Mouse (Mus musculus) embryonic facial prominence, embryonic 11.5 days (tissue): Measurements from ENCODE around the gene Adnp. TPM values are rescaled to one million over a fixed set of nuclear protein-coding genes. Genes with fewer than 3 reads are reported as not detected.
A peak's percentile ranks its signal among the peaks of the same experiment; 100 is the strongest.
"Not testable (repeated sequence)": the region's sequence is repeated elsewhere in the genome, so short reads cannot be mapped to it uniquely, and the experiment has no call there.

ENCODE experiments used
- ATAC-seq: fragments of 200-750 bp; cut with Nextera tagmentation; replicated peaks from 2 replicates; pipeline ENCODE4 v1.8.0; 2017; ENCODE audit warnings: low read depth; ENCODE audit not compliant: insufficient number of reproducible peaks, low FRiP score, low TSS enrichment
- DNase-seq: peaks from one replicate; pipeline ENCODE4 v3.0.0-alpha.2; 2015; ENCODE audit warnings: low spot score
- H3K27ac ChIP-seq: fragments of 300-500 bp; sonication (generic); replicated peaks from 2 replicates; pipeline ENCODE4 v1.5.1; 2014; ENCODE audit warnings: mild to moderate bottlenecking, low read depth, low read length, control low read depth
- H3K27me3 ChIP-seq: fragments of 300-500 bp; sonication (generic); 2 replicates; pipeline ENCODE4 v1.6.1; 2014; ENCODE audit warnings: mild to moderate bottlenecking, low read length, moderate library complexity, mixed read lengths; ENCODE audit not compliant: control insufficient read depth, insufficient read depth
- H3K36me3 ChIP-seq: fragments of 300-500 bp; sonication (generic); replicated peaks from 2 replicates; pipeline ENCODE4 v1.6.1; 2014; ENCODE audit warnings: low read depth, mild to moderate bottlenecking, low read length, moderate library complexity, mixed read lengths; ENCODE audit not compliant: control insufficient read depth, insufficient read depth
- H3K4me1 ChIP-seq: fragments of 300-500 bp; sonication (generic); 2 replicates; pipeline ENCODE4 v1.6.1; 2014; ENCODE audit warnings: low read length, mixed read lengths; ENCODE audit not compliant: control insufficient read depth, insufficient read depth
- H3K4me2 ChIP-seq: fragments of 300-500 bp; sonication (generic); 2 replicates; pipeline ENCODE4 v1.6.1; 2014; ENCODE audit warnings: low read depth, mild to moderate bottlenecking, control low read depth, low read length, moderate library complexity
- H3K4me3 ChIP-seq: fragments of 300-500 bp; sonication (generic); 2 replicates; pipeline ENCODE4 v1.5.1; 2014; ENCODE audit warnings: low read depth, low read length, control low read depth
- H3K9ac ChIP-seq: fragments of 300-500 bp; sonication (generic); replicated peaks from 2 replicates; pipeline ENCODE4 v1.6.1; 2014; ENCODE audit warnings: mild to moderate bottlenecking, control low read depth, low read length
- H3K9me3 ChIP-seq: fragments of 300-500 bp; sonication (generic); replicated peaks from 2 replicates; pipeline ENCODE4 v1.6.1; 2016; ENCODE audit warnings: mild to moderate bottlenecking, low read length, inconsistent platforms, mixed read lengths; ENCODE audit not compliant: control insufficient read depth
- WGBS: fragments of 180-500 bp; shearing (Covaris S2); extraction: QIAGEN DNeasy Blood & Tissue Kit; methylation state at CpG from one replicate; pipeline ENCODE4 v1.1.7; 2014; 5-methylcytosine and 5-hydroxymethylcytosine counted together
- polyA plus RNA-seq: library from polyadenylated mRNA; unstranded; fragments of >200 nt; fragmentation: Nextera tagmentation; extraction: Ambion mirVana; gene quantifications from 2 replicates; pipeline ENCODE4 v1.2.1, GENCODE M21; 2014

Gene Adnp
- polyA plus RNA-seq, 1 experiment from 2014 or later: 10.1 TPM

GRCm38 (mm10) chr2:168158911-168159711, 47.8 kb downstream of the Adnp start:
- ATAC-seq (0 out of 2 replicates have a peak, but pooled peaks have one; percentile 10), DNase-seq (peak; percentile 82)
- H3K4me3 ChIP-seq: peak overlapping the region; percentile 1; the same call in 1 of the 2 replicates
- peak overlapping the region; percentile 45 for H3K9ac ChIP-seq
- WGBS: 3% methylated on average over 21 of the region's 25 CpGs
- no peaks in the 10 kb centered on the region for H3K36me3 ChIP-seq
- no peaks in the 10 kb centered on the region; the same call in 1 of the 2 replicates for H3K4me1 ChIP-seq
- no peaks in the 10 kb centered on the region for H3K27me3 ChIP-seq
- peak overlapping the region; percentile 48 for H3K4me2 ChIP-seq
- no peaks in the 10 kb centered on the region for H3K9me3 ChIP-seq
- no peak overlapping the region; the same call in 1 of the 2 replicates for H3K27ac ChIP-seq

DNA sequence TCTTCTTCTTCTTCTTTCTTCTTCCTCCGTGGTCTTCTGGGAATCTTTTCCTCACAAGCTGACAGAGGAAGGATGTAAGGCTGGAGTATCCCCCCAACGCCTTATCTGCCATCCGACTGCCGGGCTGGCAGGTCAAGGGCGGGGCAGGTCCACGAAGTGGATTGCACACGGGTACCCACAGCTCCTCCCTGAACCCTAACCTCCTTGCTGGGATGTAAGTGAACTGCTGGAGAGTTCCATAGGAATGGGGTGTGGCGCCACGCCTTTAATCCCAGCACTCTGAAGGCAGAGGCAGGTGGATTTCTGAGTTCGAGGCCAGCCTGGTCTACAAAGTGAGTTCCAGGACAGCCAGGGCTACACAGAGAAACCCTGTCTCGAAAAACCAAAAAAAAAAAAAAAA, 48.9 kb downstream of the Adnp start:
- not testable (repeated sequence) for H3K9me3 ChIP-seq, H3K4me2 ChIP-seq, DNase-seq, H3K4me3 ChIP-seq, ATAC-seq, H3K9ac ChIP-seq, H3K27ac ChIP-seq, H3K36me3 ChIP-seq, H3K4me1 ChIP-seq, H3K27me3 ChIP-seq
- 57% methylated on average over 9 of the region's 11 CpGs for WGBS

GRCm38 (mm10) chr2:168156361-168156760, 50.6 kb downstream of the Adnp start:
- no peaks in the 10 kb centered on the region for H3K27me3 ChIP-seq
- no peak overlapping the region for H3K27ac ChIP-seq
- no peak overlapping the region for H3K9ac ChIP-seq
- DNase-seq: no peak
- no peak for ATAC-seq
- H3K4me3 ChIP-seq: no peak overlapping the region
- no peak overlapping the region for H3K4me2 ChIP-seq
- H3K36me3 ChIP-seq: no peaks in the 10 kb centered on the region
- H3K4me1 ChIP-seq: no peaks in the 10 kb centered on the region; the same call in 1 of the 2 replicates
- no peaks in the 10 kb centered on the region for H3K9me3 ChIP-seq
- 39% methylated on average over 14 of the region's 14 CpGs for WGBS

DNA sequence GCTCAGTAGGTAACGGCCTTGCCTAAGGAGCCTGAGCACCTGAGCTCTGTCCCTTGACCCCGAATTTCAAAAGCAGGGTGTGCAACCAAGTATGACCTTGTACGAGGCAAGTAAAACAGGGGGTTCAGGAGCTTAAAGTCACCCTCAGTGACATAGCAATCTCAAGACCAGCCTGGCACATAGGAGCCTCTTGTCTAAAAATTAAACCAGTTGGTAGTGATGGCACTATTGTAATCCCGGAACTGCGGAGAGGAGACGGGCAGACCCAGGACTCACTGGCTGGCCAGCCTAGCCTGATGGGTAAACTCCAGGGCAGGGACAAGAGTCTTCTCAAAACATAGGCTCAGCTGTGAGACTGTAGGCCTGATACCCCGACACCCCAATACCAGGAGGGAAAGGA, 51.2 kb downstream of the Adnp start:
- ATAC-seq (no peak), DNase-seq (no peak)
- no peak overlapping the region for H3K27ac ChIP-seq
- no peaks in the 10 kb centered on the region for H3K9me3 ChIP-seq
- H3K27me3 ChIP-seq: no peaks in the 10 kb centered on the region
- WGBS: 92% methylated on average over 7 of the region's 7 CpGs
- H3K36me3 ChIP-seq: no peaks in the 10 kb centered on the region
- no peaks in the 10 kb centered on the region; the same call in 1 of the 2 replicates for H3K4me1 ChIP-seq
- H3K9ac ChIP-seq: no peak overlapping the region
- H3K4me3 ChIP-seq: no peak overlapping the region
- H3K4me2 ChIP-seq: no peak overlapping the region

GRCm38 (mm10) chr2:168154090-168154881, 52.6 kb downstream of the Adnp start:
- H3K36me3 ChIP-seq: no peaks in the 10 kb centered on the region
- H3K4me3 ChIP-seq: no peak overlapping the region
- DNase-seq (peak; percentile 98), ATAC-seq (peak; percentile 83)
- H3K27me3 ChIP-seq: no peaks in the 10 kb centered on the region
- H3K4me1 ChIP-seq: no peaks in the 10 kb centered on the region
- H3K27ac ChIP-seq: peak overlapping the region; percentile 62; the same call in 1 of the 2 replicates
- peak overlapping the region; percentile 56 for H3K9ac ChIP-seq
- no peaks in the 10 kb centered on the region for H3K9me3 ChIP-seq
- WGBS: 19% methylated on average over 14 of the region's 14 CpGs
- H3K4me2 ChIP-seq: peak overlapping the region; percentile 34; the same call in 1 of the 2 replicates

- H3K4me2 ChIP-seq: no peak overlapping the region
- H3K27ac ChIP-seq: no peak overlapping the region
- no peak overlapping the region for H3K4me3 ChIP-seq
- ATAC-seq (no peak), DNase-seq (no peak)
- no peaks in the 10 kb centered on the region for H3K36me3 ChIP-seq
- no peaks in the 10 kb centered on the region; the same call in 1 of the 2 replicates for H3K4me1 ChIP-seq
- no peaks in the 10 kb centered on the region for H3K27me3 ChIP-seq
- H3K9me3 ChIP-seq: no peaks in the 10 kb centered on the region
- no peak overlapping the region for H3K9ac ChIP-seq
- WGBS: 90% methylated on average over 8 of the region's 8 CpGs
Measured at GRCm38 (mm10) chr2:168149241-168149640, 57.7 kb downstream of the Adnp start.

DNA sequence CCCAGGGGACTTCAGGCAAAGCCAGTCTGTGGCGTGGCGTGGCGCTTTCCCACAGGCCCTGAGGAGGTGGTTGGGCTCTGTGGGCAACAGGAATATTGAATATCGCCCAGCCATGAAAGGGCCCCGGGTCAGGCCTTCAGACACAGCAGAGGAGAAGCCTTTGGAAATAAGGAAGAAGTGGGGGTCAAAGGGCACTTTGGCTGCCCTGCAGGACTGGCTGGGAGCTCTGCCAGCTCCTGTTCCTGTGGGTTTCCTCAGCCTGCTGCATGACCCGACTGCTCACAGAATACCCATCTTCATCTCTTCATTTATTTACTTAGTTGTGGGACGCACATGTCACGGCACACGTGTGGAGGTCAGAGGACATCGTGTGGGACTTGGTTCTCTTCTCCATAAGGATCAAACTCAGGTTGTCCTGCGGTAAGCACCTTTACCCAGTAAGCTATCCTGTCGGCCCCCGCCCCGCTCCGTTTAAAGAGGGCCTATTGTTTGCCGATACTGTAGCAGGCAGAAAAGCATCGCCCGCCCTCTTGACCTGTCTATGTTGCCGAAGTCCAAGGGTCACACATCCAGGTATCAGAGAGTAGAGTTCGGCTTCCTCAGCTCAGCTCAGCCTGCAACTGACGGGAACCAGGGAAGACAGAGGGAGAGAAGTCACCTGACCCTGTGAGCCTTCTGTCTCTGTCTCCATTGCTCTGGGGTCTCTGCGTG, 59.0 kb downstream of the Adnp start:
- no peak overlapping the region for H3K9ac ChIP-seq
- H3K9me3 ChIP-seq: no peaks in the 10 kb centered on the region
- H3K4me3 ChIP-seq: no peak overlapping the region
- 54% methylated on average over 22 of the region's 22 CpGs for WGBS
- no peak for DNase-seq
- no peak for ATAC-seq
- H3K27me3 ChIP-seq: no peaks in the 10 kb centered on the region
- no peaks in the 10 kb centered on the region for H3K36me3 ChIP-seq
- H3K4me2 ChIP-seq: no peak overlapping the region
- H3K4me1 ChIP-seq: no peaks in the 10 kb centered on the region; the same call in 1 of the 2 replicates
- no peak overlapping the region for H3K27ac ChIP-seq
